Mouse (Mus musculus) ZHBTc4 (cell line): ENCODE results near the gene Nipal3.

Experiments used
- DNase-seq: peaks from one replicate; pipeline ENCODE4 v3.0.0-alpha.2; 2011; ENCODE audit warnings: low read depth, low spot score

The Nipal3 gene

GRCm38 (mm10) chr4:135505794-135506193 lies 11.0 kb upstream of the Nipal3 start:
- no peak for DNase-seq

- DNase-seq, result no peak
Measured at GRCm38 (mm10) chr4:135501587-135501986, 6.7 kb upstream of the Nipal3 start.

- DNase-seq, result no peak
Measured at GRCm38 (mm10) chr4:135499831-135500230, 5.0 kb upstream of the Nipal3 start.

- DNase-seq, result no peak
Measured at GRCm38 (mm10) chr4:135498136-135498535, 3.3 kb upstream of the Nipal3 start.

- peak; percentile 78 for DNase-seq
Measured at GRCm38 (mm10) chr4:135495810-135496209, 972 bp upstream of the Nipal3 start.

GRCm38 (mm10) chr4:135495397-135495791 lies 556 bp upstream of the Nipal3 start:
- DNase-seq, result no peak

GRCm38 (mm10) chr4:135493691-135494520 lies 932 bp downstream of the Nipal3 start:
- DNase-seq, result no peak

- no peak for DNase-seq
Measured at GRCm38 (mm10) chr4:135493271-135493670, 1.6 kb downstream of the Nipal3 start.

- DNase-seq, result peak; percentile 79
Measured at GRCm38 (mm10) chr4:135489256-135489655, 5.6 kb downstream of the Nipal3 start.

GRCm38 (mm10) chr4:135486352-135486751 lies 8.5 kb downstream of the Nipal3 start:
- no peak for DNase-seq

GRCm38 (mm10) chr4:135485086-135485485 lies 9.8 kb downstream of the Nipal3 start:
- no peak for DNase-seq

GRCm38 (mm10) chr4:135480370-135480769 lies 14.5 kb downstream of the Nipal3 start:
- DNase-seq, result peak; percentile 80

- no peak for DNase-seq
Measured at GRCm38 (mm10) chr4:135477851-135478250, 17.0 kb downstream of the Nipal3 start.

GRCm38 (mm10) chr4:135463406-135463805 lies 31.4 kb downstream of the Nipal3 start:
- no peak for DNase-seq

GRCm38 (mm10) chr4:135453572-135453971 lies 41.3 kb downstream of the Nipal3 start:
- peak; percentile 40 for DNase-seq

GRCm38 (mm10) chr4:135453164-135453563 lies 41.7 kb downstream of the Nipal3 start:
- DNase-seq, result no peak

- no peak for DNase-seq
Measured at GRCm38 (mm10) chr4:135451360-135452015, 43.4 kb downstream of the Nipal3 start.

GRCm38 (mm10) chr4:135442473-135442872 lies 52.4 kb downstream of the Nipal3 start:
- no peak for DNase-seq

- DNase-seq, result peak; percentile 85
Measured at GRCm38 (mm10) chr4:135439904-135440522, 54.8 kb downstream of the Nipal3 start.

GRCm38 (mm10) chr4:135439188-135439647 lies 55.6 kb downstream of the Nipal3 start:
- DNase-seq, result peak; percentile 93

GRCm38 (mm10) chr4:135437924-135438323 lies 56.9 kb downstream of the Nipal3 start:
- DNase-seq, result no peak

GRCm38 (mm10) chr4:135436291-135436690 lies 58.5 kb downstream of the Nipal3 start:
- DNase-seq, result peak; percentile 78
